Mouse (Mus musculus): ENCODE data around the gene Gm7970. TPM values are rescaled to one million over a fixed set of nuclear protein-coding genes. Genes with fewer than 3 reads are reported as not detected.

Gm7970 gene
- polyA plus RNA-seq (2012; rRNA removed; ENCODE audit: low replicate concordance) = not detected in 2 replicates

DNA sequence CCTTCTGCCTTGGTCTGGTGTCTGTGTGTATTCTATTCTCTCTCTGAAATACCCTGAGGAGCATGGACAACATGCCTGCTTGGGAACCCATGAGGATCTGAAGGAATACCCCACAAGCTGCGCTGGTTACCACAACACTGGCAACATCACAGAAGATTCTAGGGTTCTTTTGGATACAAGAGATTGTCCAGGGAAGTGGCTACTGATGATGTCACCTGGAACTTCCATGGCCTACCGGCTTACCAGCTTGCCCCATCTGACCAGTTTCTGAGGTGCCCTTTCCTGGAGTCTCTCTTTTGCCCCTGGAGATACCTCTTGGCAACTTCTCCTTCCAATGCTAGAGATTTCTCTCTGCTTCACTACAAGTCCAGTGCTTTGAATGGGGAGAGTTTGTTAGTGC, at the start of gene Gm7970:
Gm7970 (minus strand) TSS at position 101 of the 400 bp plus-strand sequence.

DNA sequence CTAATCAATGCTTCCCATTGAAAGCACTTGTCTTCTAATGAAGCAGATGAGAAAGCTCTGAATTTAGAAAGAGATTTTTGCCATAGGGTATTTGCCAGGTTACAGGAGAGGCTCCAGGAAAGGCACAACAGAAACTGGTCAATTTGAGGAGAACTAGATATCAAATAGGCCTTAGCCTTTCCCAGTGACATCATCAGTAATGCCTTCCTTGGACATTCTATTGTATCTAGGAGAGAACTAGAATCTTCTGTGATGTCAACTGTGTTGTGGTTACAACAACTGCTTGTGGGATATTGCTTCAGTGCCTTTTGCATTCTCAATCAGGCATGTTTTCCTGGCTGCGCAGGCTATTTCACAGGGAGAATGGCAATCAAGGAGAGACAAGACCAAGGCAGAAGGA, 17.5 kb upstream of the Gm7970 start, which contains the start of gene 1700049E17Rik2:
1700049E17Rik2 (plus strand) TSS at position 301 of the 400 bp plus-strand sequence.

Other genes with a start within 250 kb of the Gm7970 start
- gene Gm5798, start 207.0 kb downstream of the Gm7970 start, polyA plus RNA-seq (2012; rRNA removed; ENCODE audit: low replicate concordance) = not detected in 2 replicates
- not detected in 2 replicates for gene Gm7945, start 169.2 kb downstream of the Gm7970 start, polyA plus RNA-seq (2012; rRNA removed; ENCODE audit: low replicate concordance)
- not detected in 2 replicates for gene Gm6482, start 147.3 kb downstream of the Gm7970 start, polyA plus RNA-seq (2012; rRNA removed; ENCODE audit: low replicate concordance)
- not detected in 2 replicates for gene Gm7954, start 102.1 kb downstream of the Gm7970 start, polyA plus RNA-seq (2012; rRNA removed; ENCODE audit: low replicate concordance)
- not detected in 2 replicates for gene Gm3486, start 66.1 kb downstream of the Gm7970 start, polyA plus RNA-seq (2012; rRNA removed; ENCODE audit: low replicate concordance)
- not detected in 2 replicates for gene 1700049E17Rik2, start 17.6 kb upstream of the Gm7970 start, polyA plus RNA-seq (2012; rRNA removed; ENCODE audit: low replicate concordance)
- gene Gm3072, start 69.0 kb upstream of the Gm7970 start, polyA plus RNA-seq (2012; rRNA removed; ENCODE audit: low replicate concordance) = not detected in 2 replicates
- gene Gm3676, start 90.9 kb upstream of the Gm7970 start, polyA plus RNA-seq (2012; rRNA removed; ENCODE audit: low replicate concordance) = not detected in 2 replicates
- not detected in 2 replicates for gene Gm8068, start 146.3 kb upstream of the Gm7970 start, polyA plus RNA-seq (2012; rRNA removed; ENCODE audit: low replicate concordance)
- not detected in 2 replicates for gene Gm7929, start 195.0 kb upstream of the Gm7970 start, polyA plus RNA-seq (2012; rRNA removed; ENCODE audit: low replicate concordance)
- gene Gm47189, start 216.9 kb upstream of the Gm7970 start, polyA plus RNA-seq (2012; rRNA removed; ENCODE audit: low replicate concordance) = not detected in 2 replicates